Mouse (Mus musculus): ENCODE results near the gene Ammecr1. TPM values are rescaled to one million over a fixed set of nuclear protein-coding genes. Genes with fewer than 3 reads are reported as not detected.
A peak's percentile ranks its signal among the peaks of the same experiment; 100 is the strongest.

The Ammecr1 gene
- total and polyA plus RNA-seq, 3 experiments: 3.1 to 7.1 (median 5.4) TPM

- no peak overlapping the region for H3K9ac ChIP-seq (ENCODE audit: insufficient read depth, low read depth)
- H3K27ac ChIP-seq (ENCODE audit: insufficient read depth, low read depth): no peak overlapping the region
- dilution Hi-C loops (cut with MboI; ENCODE audit: extremely low pct_ligation_motif_present, extremely low pct_unique_long_range_greater_than_20kb, low sequenced_read_pairs) (no loop called here), in situ Hi-C loops (cut with MboI; ENCODE audit: low pct_ligation_motif_present, low pct_unique_long_range_greater_than_20kb, low sequenced_read_pairs) (no loop called here)
- H3K4me2 ChIP-seq (ENCODE audit: insufficient read depth, low read depth, poor library complexity, severe bottlenecking): peak overlapping the region; percentile 6; the same call in 1 of the 2 replicates
- no peaks in the 10 kb centered on the region for H3K79me2 ChIP-seq (replicated peaks; ENCODE audit: control insufficient read depth, extremely low read depth, insufficient read depth, poor library complexity, severe bottlenecking)
- H3K27me3 ChIP-seq (replicated peaks): no peaks in the 10 kb centered on the region
- TF ChIP-seq NELFE (IDR thresholded peaks at IDR 0.05; ENCODE audit: low read depth, low read length): no peak
- no peak for TF ChIP-seq POLR2AphosphoS2 (IDR thresholded peaks at IDR 0.05; ENCODE audit: low read depth, low read length)
- TF ChIP-seq JUN (IDR thresholded peaks at IDR 0.05; ENCODE audit: insufficient read depth, low read depth, low read length): no peak
- no peak for TF ChIP-seq CTCF (conservative IDR thresholded peaks at IDR 0.05 in 1 of 2, IDR thresholded peaks at IDR 0.05 in 1 of 2; ENCODE audit: low read depth in 2 of 2, low read length in 2 of 2)
- TF ChIP-seq NRF1 (IDR thresholded peaks at IDR 0.05; ENCODE audit: low read depth, low read length): no peak
- no peak for TF ChIP-seq CHD1 (IDR thresholded peaks at IDR 0.05; ENCODE audit: low read depth, low read length)
- TF ChIP-seq RCOR1 (conservative IDR thresholded peaks at IDR 0.05; ENCODE audit: low read depth, low read length): no peak
- no peak for TF ChIP-seq ZKSCAN1 (IDR thresholded peaks at IDR 0.05; ENCODE audit: borderline replicate concordance, low read depth, low read length)
- TF ChIP-seq MXI1 (IDR thresholded peaks at IDR 0.05; ENCODE audit: low read depth, low read length): no peak
- no peak for TF ChIP-seq ZMIZ1 (IDR thresholded peaks at IDR 0.05; ENCODE audit: low read depth, low read length)
- TF ChIP-seq MAX (IDR thresholded peaks at IDR 0.05; ENCODE audit: low read length): no peak
- TF ChIP-seq MAZ (IDR thresholded peaks at IDR 0.05; ENCODE audit: low read depth, low read length): no peak
- no peak for TF ChIP-seq IRF4 (IDR thresholded peaks at IDR 0.05; ENCODE audit: low read depth, low read length)
- no peak for TF ChIP-seq ETS1 (conservative IDR thresholded peaks at IDR 0.05; ENCODE audit: low read depth, low read length)
- TF ChIP-seq SIN3A (IDR thresholded peaks at IDR 0.05; ENCODE audit: low read length): no peak
- TF ChIP-seq E2F4 (IDR thresholded peaks at IDR 0.05; ENCODE audit: insufficient replicate concordance, low read depth, low read length): no peak
- no peak for TF ChIP-seq TCF12 (IDR thresholded peaks at IDR 0.05; ENCODE audit: low read depth, low read length)
- H3K9me3 ChIP-seq (replicated peaks; ENCODE audit: low read length): no peaks in the 10 kb centered on the region
- DNase-seq (ENCODE audit: extremely low read depth): no peak
- H3K4me1 ChIP-seq (ENCODE audit: control insufficient read depth in 1 of 2, insufficient read depth in 2 of 2): peaks cover 0 to 17% of the 10 kb centered on the region in 2 experiments; a peak in 1 of 4 replicates
- no peak overlapping the region for H3K4me3 ChIP-seq (replicated peaks in 1 of 3; ENCODE audit: low read depth in 2 of 3, low read length in 2 of 3, poor library complexity in 1 of 3)
- H3K36me3 ChIP-seq (replicated peaks in 1 of 2; ENCODE audit: control insufficient read depth in 1 of 2, insufficient read depth in 1 of 2, low read length in 1 of 2): peaks cover 0 to 9% of the 10 kb centered on the region in 2 experiments
These were observed 120.3 kb downstream of the Ammecr1 start for GRCm38 (mm10) chrX:142846266-142846665.

- Histone ChIP-seq H3K27me3 (replicated peaks) (no peaks in the 10 kb centered on the region), H3K4me3 (replicated peaks in 1 of 3; ENCODE audit: low read depth in 2 of 3, low read length in 2 of 3, poor library complexity in 1 of 3) (no peak overlapping the region), H3K79me2 (replicated peaks; ENCODE audit: control insufficient read depth, extremely low read depth, insufficient read depth, poor library complexity, severe bottlenecking) (no peaks in the 10 kb centered on the region), H3K4me2 (ENCODE audit: insufficient read depth, low read depth, poor library complexity, severe bottlenecking) (no peak overlapping the region), H3K9me3 (replicated peaks; ENCODE audit: low read length) (no peaks in the 10 kb centered on the region), H3K9ac (ENCODE audit: insufficient read depth, low read depth) (no peak overlapping the region), H3K27ac (ENCODE audit: insufficient read depth, low read depth) (no peak overlapping the region), H3K4me1 (ENCODE audit: control insufficient read depth in 1 of 2, insufficient read depth in 2 of 2) (no peaks in the 10 kb centered on the region), H3K36me3 (replicated peaks in 1 of 2; ENCODE audit: control insufficient read depth in 1 of 2, insufficient read depth in 1 of 2, low read length in 1 of 2) (peaks cover 0 to 21% of the 10 kb centered on the region in 2 experiments)
- DNase-seq (ENCODE audit: extremely low read depth): no peak
- in situ Hi-C loops (cut with MboI; ENCODE audit: low pct_ligation_motif_present, low pct_unique_long_range_greater_than_20kb, low sequenced_read_pairs) (no loop called here), dilution Hi-C loops (cut with MboI; ENCODE audit: extremely low pct_ligation_motif_present, extremely low pct_unique_long_range_greater_than_20kb, low sequenced_read_pairs) (no loop called here)
- no peak for TF ChIP-seq BHLHE40 (IDR thresholded peaks at IDR 0.05; ENCODE audit: low read depth, low read length)
- TF ChIP-seq ZNF384 (IDR thresholded peaks at IDR 0.05; ENCODE audit: low read depth, low read length): no peak
These were observed 124.6 kb downstream of the Ammecr1 start for GRCm38 (mm10) chrX:142841916-142842315.

Data from CH12.LX (cell line).